Mouse (Mus musculus) embryonic facial prominence, embryonic 15.5 days (tissue): ENCODE data around the gene Fbxo7. TPM values are rescaled to one million over a fixed set of nuclear protein-coding genes. Genes with fewer than 3 reads are reported as not detected.

ENCODE experiments used
- ATAC-seq: fragments of 200-750 bp; cut with Nextera tagmentation; 2 replicates; pipeline ENCODE4 v1.8.0; 2017; ENCODE audit warnings: low read depth, moderate TSS enrichment; ENCODE audit not compliant: insufficient number of reproducible peaks, low FRiP score, low TSS enrichment
- H3K27ac ChIP-seq: fragments of 300-500 bp; sonication (generic); replicated peaks from 2 replicates; pipeline ENCODE4 v1.5.1; 2015; ENCODE audit warnings: mild to moderate bottlenecking, inconsistent platforms
- H3K27me3 ChIP-seq: fragments of 300-500 bp; sonication (generic); 2 replicates; pipeline ENCODE4 v1.6.1; 2015; ENCODE audit warnings: inconsistent platforms
- H3K36me3 ChIP-seq: fragments of 300-500 bp; sonication (generic); 2 replicates; pipeline ENCODE4 v1.6.1; 2015; ENCODE audit warnings: mild to moderate bottlenecking, inconsistent platforms
- H3K4me1 ChIP-seq: fragments of 300-500 bp; sonication (generic); 2 replicates; pipeline ENCODE4 v1.6.1; 2015; ENCODE audit warnings: inconsistent platforms
- H3K4me2 ChIP-seq: fragments of 300-500 bp; sonication (generic); replicated peaks from 2 replicates; pipeline ENCODE4 v1.6.1; 2015; ENCODE audit warnings: mild to moderate bottlenecking, inconsistent platforms
- H3K4me3 ChIP-seq: fragments of 300-500 bp; sonication (generic); replicated peaks from 2 replicates; pipeline ENCODE4 v1.5.1; 2015; ENCODE audit warnings: mild to moderate bottlenecking, inconsistent platforms
- H3K9ac ChIP-seq: fragments of 300-500 bp; sonication (generic); 2 replicates; pipeline ENCODE4 v1.6.1; 2015; ENCODE audit warnings: inconsistent platforms
- H3K9me3 ChIP-seq: fragments of 300-500 bp; sonication (generic); replicated peaks from 2 replicates; pipeline ENCODE4 v1.6.1; 2016; ENCODE audit warnings: inconsistent platforms
- WGBS: fragments of 180-500 bp; shearing (Covaris S2); methylation state at CpG from one replicate; pipeline ENCODE4 v1.1.7; 2015; 5-methylcytosine and 5-hydroxymethylcytosine counted together
- polyA plus RNA-seq: library from polyadenylated mRNA; unstranded; fragments of >200 nt; fragmentation: Nextera tagmentation; extraction: Ambion mirVana; gene quantifications from 2 replicates; pipeline ENCODE4 v1.2.1, GENCODE M21; 2015

The Fbxo7 gene
- polyA plus RNA-seq, 1 experiment from 2014 or later, result 29.9 TPM

GRCm38 (mm10) chr10:86034007-86034728, 12.4 kb downstream of the Fbxo7 start:
- H3K9ac ChIP-seq, result no peak overlapping the region
- no peak overlapping the region for H3K27ac ChIP-seq
- WGBS, result 72% methylated on average over 2 of the region's 2 CpGs
- no peaks in the 10 kb centered on the region for H3K9me3 ChIP-seq
- H3K36me3 ChIP-seq, result peaks cover 25% of the 10 kb centered on the region
- H3K27me3 ChIP-seq, result no peaks in the 10 kb centered on the region
- H3K4me3 ChIP-seq, result no peak overlapping the region
- H3K4me1 ChIP-seq, result no peaks in the 10 kb centered on the region
- no peak overlapping the region for H3K4me2 ChIP-seq
- no peak for ATAC-seq

GRCm38 (mm10) chr10:86043651-86044050, 21.9 kb downstream of the Fbxo7 start:
- H3K4me3 ChIP-seq, result no peak overlapping the region
- peaks cover 20% of the 10 kb centered on the region for H3K36me3 ChIP-seq
- no peak overlapping the region for H3K4me2 ChIP-seq
- no peaks in the 10 kb centered on the region for H3K27me3 ChIP-seq
- H3K9ac ChIP-seq, result no peak overlapping the region
- H3K4me1 ChIP-seq, result no peaks in the 10 kb centered on the region
- WGBS, result 88% methylated on average over 4 of the region's 4 CpGs
- ATAC-seq, result no peak
- no peak overlapping the region for H3K27ac ChIP-seq
- H3K9me3 ChIP-seq, result no peaks in the 10 kb centered on the region

- H3K9me3 ChIP-seq, result no peaks in the 10 kb centered on the region
- no peak overlapping the region for H3K9ac ChIP-seq
- H3K27me3 ChIP-seq, result no peaks in the 10 kb centered on the region
- H3K4me3 ChIP-seq, result no peak overlapping the region
- H3K36me3 ChIP-seq, result peaks cover 18% of the 10 kb centered on the region
- no peak overlapping the region for H3K27ac ChIP-seq
- H3K4me2 ChIP-seq, result no peak overlapping the region
- no peaks in the 10 kb centered on the region for H3K4me1 ChIP-seq
- no peak for ATAC-seq
- 87% methylated on average over 8 of the region's 8 CpGs for WGBS
Observed at GRCm38 (mm10) chr10:86044066-86044465, 22.3 kb downstream of the Fbxo7 start.

GRCm38 (mm10) chr10:86046371-86046770, 24.6 kb downstream of the Fbxo7 start:
- no peaks in the 10 kb centered on the region for H3K9me3 ChIP-seq
- no peak for ATAC-seq
- H3K9ac ChIP-seq, result no peak overlapping the region
- no peak overlapping the region for H3K27ac ChIP-seq
- H3K4me3 ChIP-seq, result no peak overlapping the region
- H3K36me3 ChIP-seq, result peaks cover 18% of the 10 kb centered on the region
- H3K4me2 ChIP-seq, result no peak overlapping the region
- 96% methylated on average over 1 of the region's 1 CpGs for WGBS
- no peaks in the 10 kb centered on the region for H3K27me3 ChIP-seq
- no peaks in the 10 kb centered on the region for H3K4me1 ChIP-seq

- WGBS, result 79% methylated on average over 9 of the region's 9 CpGs
- no peak overlapping the region for H3K9ac ChIP-seq
- no peak overlapping the region for H3K4me3 ChIP-seq
- H3K27me3 ChIP-seq, result no peaks in the 10 kb centered on the region
- ATAC-seq, result no peak
- no peak overlapping the region for H3K27ac ChIP-seq
- no peaks in the 10 kb centered on the region for H3K4me1 ChIP-seq
- no peak overlapping the region for H3K4me2 ChIP-seq
- H3K9me3 ChIP-seq, result no peaks in the 10 kb centered on the region
- peaks cover 18% of the 10 kb centered on the region for H3K36me3 ChIP-seq
Observed at GRCm38 (mm10) chr10:86047786-86048185, 26.0 kb downstream of the Fbxo7 start.

GRCm38 (mm10) chr10:86050522-86050921, 28.8 kb downstream of the Fbxo7 start:
- Histone ChIP-seq H3K9ac (no peak overlapping the region), H3K27ac (no peak overlapping the region), H3K27me3 (no peaks in the 10 kb centered on the region), H3K4me1 (no peaks in the 10 kb centered on the region), H3K36me3 (peaks cover 10% of the 10 kb centered on the region; the same call in 1 of the 2 replicates), H3K4me3 (no peak overlapping the region), H3K4me2 (no peak overlapping the region), H3K9me3 (no peaks in the 10 kb centered on the region)
- ATAC-seq, result no peak
- WGBS, result 60% methylated on average over 2 of the region's 2 CpGs

- H3K27me3 ChIP-seq, result no peaks in the 10 kb centered on the region
- no peaks in the 10 kb centered on the region for H3K9me3 ChIP-seq
- ATAC-seq, result no peak
- no peak overlapping the region for H3K9ac ChIP-seq
- H3K36me3 ChIP-seq, result 0 out of 2 replicates have a peak, but pooled peaks cover 1% of the 10 kb centered on the region
- no peak overlapping the region for H3K4me2 ChIP-seq
- WGBS, result 84% methylated on average over 10 of the region's 10 CpGs
- H3K4me3 ChIP-seq, result no peak overlapping the region
- no peaks in the 10 kb centered on the region for H3K4me1 ChIP-seq
- H3K27ac ChIP-seq, result no peak overlapping the region
Observed at GRCm38 (mm10) chr10:86052818-86053522, 31.2 kb downstream of the Fbxo7 start.

GRCm38 (mm10) chr10:86056297-86056903, 34.6 kb downstream of the Fbxo7 start:
- ATAC-seq, result no peak
- H3K9me3 ChIP-seq, result no peaks in the 10 kb centered on the region
- no peak overlapping the region for H3K9ac ChIP-seq
- 75% methylated on average over 8 of the region's 8 CpGs for WGBS
- H3K4me3 ChIP-seq, result no peak overlapping the region
- H3K27ac ChIP-seq, result no peak overlapping the region
- H3K4me2 ChIP-seq, result no peak overlapping the region
- H3K36me3 ChIP-seq, result no peaks in the 10 kb centered on the region
- H3K27me3 ChIP-seq, result no peaks in the 10 kb centered on the region
- H3K4me1 ChIP-seq, result no peaks in the 10 kb centered on the region

- H3K4me1 ChIP-seq, result no peaks in the 10 kb centered on the region
- H3K9me3 ChIP-seq, result no peaks in the 10 kb centered on the region
- no peak overlapping the region for H3K4me2 ChIP-seq
- 76% methylated on average over 11 of the region's 11 CpGs for WGBS
- H3K36me3 ChIP-seq, result no peaks in the 10 kb centered on the region
- H3K9ac ChIP-seq, result no peak overlapping the region
- no peaks in the 10 kb centered on the region for H3K27me3 ChIP-seq
- H3K4me3 ChIP-seq, result no peak overlapping the region
- no peak for ATAC-seq
- H3K27ac ChIP-seq, result no peak overlapping the region
Observed at GRCm38 (mm10) chr10:86057286-86057685, 35.5 kb downstream of the Fbxo7 start.

- no peak overlapping the region for H3K9ac ChIP-seq
- H3K4me1 ChIP-seq, result no peaks in the 10 kb centered on the region
- H3K27me3 ChIP-seq, result no peaks in the 10 kb centered on the region
- no peaks in the 10 kb centered on the region for H3K36me3 ChIP-seq
- WGBS, result 53% methylated on average over 2 of the region's 2 CpGs
- H3K9me3 ChIP-seq, result no peaks in the 10 kb centered on the region
- no peak overlapping the region for H3K4me3 ChIP-seq
- ATAC-seq, result no peak
- H3K27ac ChIP-seq, result no peak overlapping the region
- no peak overlapping the region for H3K4me2 ChIP-seq
Observed at GRCm38 (mm10) chr10:86057712-86058111, 35.9 kb downstream of the Fbxo7 start.

GRCm38 (mm10) chr10:86060267-86060666, 38.5 kb downstream of the Fbxo7 start:
- H3K4me2 ChIP-seq, result no peak overlapping the region
- 45% methylated on average over 3 of the region's 3 CpGs for WGBS
- no peak overlapping the region for H3K27ac ChIP-seq
- H3K4me1 ChIP-seq, result peaks cover 4% of the 10 kb centered on the region
- no peak overlapping the region for H3K9ac ChIP-seq
- H3K27me3 ChIP-seq, result no peaks in the 10 kb centered on the region
- no peak for ATAC-seq
- no peaks in the 10 kb centered on the region for H3K9me3 ChIP-seq
- no peak overlapping the region for H3K4me3 ChIP-seq
- no peaks in the 10 kb centered on the region for H3K36me3 ChIP-seq
